Mouse (Mus musculus) C2C12 (cell line): ENCODE data around the gene Tmem144. TPM values are rescaled to one million over a fixed set of nuclear protein-coding genes. Genes with fewer than 3 reads are reported as not detected.
"Not testable (repeated sequence)": the region's sequence is repeated elsewhere in the genome, so short reads cannot be mapped to it uniquely, and the experiment has no call there.

ENCODE experiments used
- H3K27me3 ChIP-seq: one replicate; pipeline ENCODE4 v1.6.1; 2011; ENCODE audit not compliant: control insufficient read depth, insufficient read depth, insufficient read length
- H3K36me3 ChIP-seq: one replicate; pipeline ENCODE4 v1.6.1; 2011; ENCODE audit not compliant: control insufficient read depth, insufficient read depth
- H3K4me3 ChIP-seq: one replicate; pipeline ENCODE4 v1.5.1; 2011; ENCODE audit warnings: mild to moderate bottlenecking, control low read depth; ENCODE audit not compliant: poor library complexity, insufficient read depth, severe bottlenecking
- H3K79me2 ChIP-seq: one replicate; pipeline ENCODE4 v1.6.1; 2011; ENCODE audit not compliant: control insufficient read depth, insufficient read depth
- H3K79me3 ChIP-seq: one replicate; pipeline ENCODE4 v1.6.1; 2011; ENCODE audit warnings: low read depth, control low read depth
- H3ac ChIP-seq: one replicate; pipeline ENCODE3; 2011; ENCODE audit warnings: low read depth; ENCODE audit not compliant: control insufficient read depth, insufficient read length
- CEBPB ChIP-seq: IDR thresholded peaks from one replicate; pipeline ENCODE4 v1.6.1; 2011; ENCODE audit warnings: low read depth, mild to moderate bottlenecking, control low read depth, moderate library complexity
- CTCF ChIP-seq: IDR thresholded peaks from one replicate; pipeline ENCODE4 v1.5.1; 2011; ENCODE audit not compliant: control insufficient read depth, insufficient read depth, insufficient read length
- FOSL1 ChIP-seq: IDR thresholded peaks from one replicate; pipeline ENCODE4 v1.8.0; 2011; ENCODE audit warnings: mild to moderate bottlenecking, low read length; ENCODE audit not compliant: poor library complexity, insufficient read depth, severe bottlenecking
- MAX ChIP-seq: IDR thresholded peaks from one replicate; pipeline ENCODE4 v1.6.1; 2011; ENCODE audit warnings: mild to moderate bottlenecking, control low read depth
- MYOD1 ChIP-seq: IDR thresholded peaks from one replicate; pipeline ENCODE4 v1.6.1; 2011; ENCODE audit warnings: low read depth; ENCODE audit not compliant: control insufficient read depth, insufficient read length
- MYOG ChIP-seq: IDR thresholded peaks from one replicate; pipeline ENCODE4 v1.6.1; 2011; ENCODE audit not compliant: control insufficient read depth, insufficient read length; ENCODE audit errors: extremely low read depth
- USF1 ChIP-seq: IDR thresholded peaks from one replicate; pipeline ENCODE4 v1.6.1; 2011; ENCODE audit warnings: low read depth, mild to moderate bottlenecking, control low read depth, moderate library complexity
- polyA plus RNA-seq: library from polyadenylated mRNA; unstranded; fragments of >200 nt; fragmentation: generic; extraction: Trizol; gene quantifications from one replicate; pipeline ENCODE4 v1.2.1, GENCODE M21; 2012; ENCODE audit warnings: missing spikeins

The Tmem144 gene
- polyA plus RNA-seq, 1 experiment = 1.5 TPM

DNA sequence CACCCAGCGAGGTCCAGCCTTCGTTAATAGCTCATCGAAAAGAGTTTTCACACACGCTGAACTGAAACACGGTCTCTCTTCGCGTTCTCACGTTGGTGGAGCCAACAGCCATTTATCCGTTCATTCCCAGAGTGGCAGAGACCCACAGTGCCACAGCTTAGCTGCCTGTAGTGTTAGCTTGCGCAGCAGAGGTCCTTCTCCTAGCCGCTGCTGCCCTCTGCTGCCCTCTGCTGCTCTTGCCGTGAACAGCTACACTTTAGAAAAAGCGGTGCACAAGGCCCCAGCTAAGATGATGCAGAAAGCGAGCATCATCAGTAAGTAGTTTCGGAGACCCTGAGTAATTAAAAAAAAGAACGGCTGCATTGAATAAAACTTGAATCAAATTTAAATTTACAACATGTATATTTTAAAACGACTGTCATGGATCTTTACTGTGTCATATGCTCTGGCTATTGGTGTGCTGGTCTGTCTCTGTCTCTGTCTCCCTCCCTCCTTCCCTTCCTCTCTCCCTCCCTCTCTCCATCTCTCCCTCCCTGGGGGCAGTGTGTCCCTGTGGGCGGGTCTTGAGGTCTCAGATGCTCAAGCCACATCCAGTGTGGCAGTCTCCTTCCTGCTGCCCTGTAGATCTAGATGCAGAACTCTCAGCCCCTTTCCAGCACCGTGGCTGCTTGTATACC lies 38.6 kb downstream of the Tmem144 start:
- Histone ChIP-seq H3K4me3 (no peak overlapping the region), H3ac (no peak overlapping the region), H3K79me2 (no peaks in the 10 kb centered on the region), H3K27me3 (no peaks in the 10 kb centered on the region), H3K79me3 (no peaks in the 10 kb centered on the region), H3K36me3 (no peaks in the 10 kb centered on the region)
- TF ChIP-seq MYOG (no peak), CTCF (peak; percentile 64)

DNA sequence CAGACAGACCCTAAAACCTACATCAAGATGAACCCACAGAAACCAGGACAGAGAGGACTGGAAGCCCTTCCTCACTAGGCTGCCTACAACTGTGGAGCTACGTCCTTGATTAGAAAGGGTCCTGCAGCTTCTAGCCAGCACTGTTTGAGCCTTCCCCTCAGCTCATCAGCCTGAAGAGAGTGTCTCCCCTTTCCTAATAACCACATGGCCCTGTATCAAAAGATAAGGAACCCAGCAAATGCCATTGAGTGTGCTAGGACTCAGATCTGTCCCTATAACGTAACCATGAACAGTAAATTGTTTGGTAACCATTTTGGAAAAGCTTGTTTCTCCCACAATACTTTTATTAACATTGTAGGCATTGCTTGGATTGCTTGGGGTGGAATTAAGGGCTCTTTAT lies 40.5 kb downstream of the Tmem144 start:
- H3K79me3 ChIP-seq = no peaks in the 10 kb centered on the region
- H3K27me3 ChIP-seq = no peaks in the 10 kb centered on the region
- H3K36me3 ChIP-seq = no peaks in the 10 kb centered on the region
- H3K79me2 ChIP-seq = no peaks in the 10 kb centered on the region
- TF ChIP-seq MYOG = no peak
- no peak for TF ChIP-seq MYOD1
- no peak for TF ChIP-seq FOSL1
- TF ChIP-seq USF1 = no peak
- TF ChIP-seq CEBPB = no peak
- TF ChIP-seq CTCF = no peak
- TF ChIP-seq MAX = no peak
- no peak overlapping the region for H3K4me3 ChIP-seq
- H3ac ChIP-seq = no peak overlapping the region

DNA sequence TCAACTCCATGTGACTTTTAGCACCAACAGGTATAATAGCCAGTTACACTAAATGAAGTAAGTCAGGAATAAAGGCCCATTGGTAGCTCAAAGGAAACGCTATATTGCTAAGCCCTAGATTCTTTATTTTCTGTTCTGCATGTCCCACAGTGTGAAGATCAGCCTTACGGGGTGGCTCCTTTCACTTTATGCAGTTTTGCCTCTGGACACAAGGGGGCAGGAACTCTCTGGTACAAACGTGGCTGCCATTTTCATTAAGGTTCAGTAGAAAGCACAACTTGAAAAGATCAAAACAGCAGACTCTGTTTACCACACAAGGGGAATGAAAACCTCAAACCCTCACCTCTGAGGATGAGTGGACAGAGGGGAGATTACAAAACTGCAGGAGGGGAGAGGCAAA lies 40.9 kb downstream of the Tmem144 start:
- Histone ChIP-seq H3K79me3 (no peaks in the 10 kb centered on the region), H3K4me3 (no peak overlapping the region), H3K36me3 (no peaks in the 10 kb centered on the region), H3ac (no peak overlapping the region), H3K27me3 (no peaks in the 10 kb centered on the region), H3K79me2 (no peaks in the 10 kb centered on the region)
- no peak for TF ChIP-seq CEBPB
- no peak for TF ChIP-seq MYOD1
- TF ChIP-seq MYOG = no peak
- TF ChIP-seq CTCF = peak; percentile 4
- TF ChIP-seq MAX = no peak

DNA sequence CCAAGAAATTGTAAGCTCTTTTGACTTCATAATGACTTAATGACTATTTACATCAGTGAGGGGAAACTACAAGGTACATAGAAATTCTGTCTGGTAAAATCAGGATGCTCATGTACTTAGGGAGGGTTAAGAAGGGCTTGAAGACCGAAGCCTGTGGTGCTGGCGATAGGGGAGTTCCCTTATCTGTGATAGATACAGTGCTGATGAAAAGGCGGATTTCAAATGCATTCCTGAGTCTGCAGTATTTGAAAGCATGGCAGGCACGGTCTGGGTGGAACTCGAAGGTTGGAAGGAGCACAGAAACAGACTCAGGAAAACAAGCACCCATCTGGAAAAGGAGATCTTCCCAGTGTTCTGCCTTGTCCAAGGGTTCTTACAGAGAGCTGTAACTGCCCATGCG lies 42.0 kb downstream of the Tmem144 start:
- no peak for TF ChIP-seq FOSL1
- TF ChIP-seq MAX = no peak
- TF ChIP-seq USF1 = no peak
- no peak for TF ChIP-seq CEBPB
- TF ChIP-seq CTCF = no peak
- no peak for TF ChIP-seq MYOG
- no peak for TF ChIP-seq MYOD1

DNA sequence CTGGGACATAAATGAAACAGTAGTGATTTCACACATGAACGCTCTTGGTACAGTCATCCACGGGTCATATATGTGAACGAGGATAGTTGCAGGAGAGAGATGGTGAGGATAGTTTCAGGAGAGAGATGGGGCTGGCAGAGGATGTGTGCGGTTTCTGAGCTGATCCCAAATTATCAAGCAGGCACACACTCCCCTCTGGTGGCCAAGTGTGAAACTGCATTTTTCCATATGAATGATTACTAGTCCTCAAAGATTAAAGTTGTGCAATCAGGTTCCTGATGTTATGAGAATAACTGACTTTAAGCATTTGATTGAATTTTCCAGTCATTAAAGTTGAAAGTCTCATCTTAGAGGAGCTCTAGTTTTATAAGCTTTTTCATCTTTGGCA lies 43.4 kb downstream of the Tmem144 start:
- Histone ChIP-seq H3ac (no peak overlapping the region), H3K4me3 (no peak overlapping the region), H3K36me3 (no peaks in the 10 kb centered on the region), H3K27me3 (no peaks in the 10 kb centered on the region), H3K79me2 (no peaks in the 10 kb centered on the region), H3K79me3 (no peaks in the 10 kb centered on the region)
- peak; percentile 73 for TF ChIP-seq CEBPB
- TF ChIP-seq MYOG = no peak
- TF ChIP-seq MAX = no peak

More for the DNA sequence above, 42.0 kb downstream of the Tmem144 start:
- Histone ChIP-seq H3K36me3 (no peaks in the 10 kb centered on the region), H3K79me2 (no peaks in the 10 kb centered on the region), H3ac (no peak overlapping the region), H3K27me3 (no peaks in the 10 kb centered on the region), H3K4me3 (no peak overlapping the region), H3K79me3 (no peaks in the 10 kb centered on the region)

DNA sequence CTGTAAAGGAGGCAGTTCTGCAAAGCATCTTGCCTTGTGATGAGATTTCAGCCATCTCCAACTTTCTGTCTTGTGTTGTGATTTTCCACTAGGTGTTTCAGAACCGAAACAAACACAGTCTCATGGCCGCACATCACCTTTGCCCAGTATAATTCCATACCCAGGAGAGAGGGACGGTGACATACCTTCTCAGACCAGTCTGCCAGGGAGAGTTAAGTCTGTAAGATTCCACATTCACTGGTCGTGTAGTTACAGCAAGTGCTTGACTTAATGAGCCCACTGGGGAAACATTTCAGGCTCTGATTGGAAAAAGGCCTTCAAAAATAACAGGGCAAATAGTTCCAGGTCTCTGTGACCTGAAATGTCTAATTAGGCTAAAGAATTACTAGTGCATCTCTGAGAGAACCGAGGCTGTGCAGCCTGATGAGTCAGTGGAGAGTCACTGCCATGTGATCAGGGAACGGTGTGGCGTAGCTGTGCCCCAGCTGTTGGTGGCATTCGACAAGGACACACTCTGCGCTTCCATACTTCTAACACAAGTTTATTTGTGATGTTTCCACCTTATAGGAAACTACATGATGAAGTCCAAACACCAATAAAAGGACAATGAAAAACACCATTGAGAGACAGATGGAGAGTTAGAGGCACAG lies 43.9 kb downstream of the Tmem144 start:
- Histone ChIP-seq H3K36me3 (no peaks in the 10 kb centered on the region), H3K27me3 (no peaks in the 10 kb centered on the region), H3K79me2 (no peaks in the 10 kb centered on the region), H3ac (no peak overlapping the region), H3K79me3 (no peaks in the 10 kb centered on the region), H3K4me3 (no peak overlapping the region)
- TF ChIP-seq CEBPB = no peak
- peak; percentile 75 for TF ChIP-seq USF1
- TF ChIP-seq MYOD1 = peak; percentile 61

DNA sequence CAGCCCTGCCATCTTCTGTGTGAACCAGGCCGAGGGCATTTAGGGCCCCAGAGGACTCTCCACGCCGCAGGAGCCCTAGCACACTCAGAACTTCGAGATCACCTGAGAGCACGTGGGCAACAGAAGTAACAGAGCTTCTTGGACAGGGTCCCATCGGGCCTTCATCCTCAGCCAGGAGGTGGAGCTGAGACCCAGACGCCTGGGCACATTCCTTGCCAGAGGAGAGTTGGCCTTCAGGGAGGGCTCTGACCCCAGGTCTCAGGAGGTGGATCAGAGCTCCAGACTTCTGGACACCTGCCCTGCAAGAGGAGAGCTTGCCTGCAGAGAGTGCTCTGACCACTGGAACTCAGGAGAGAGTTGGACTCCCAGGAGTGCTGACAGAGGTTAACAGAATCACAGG lies 51.8 kb downstream of the Tmem144 start:
- H3K27me3 ChIP-seq, H3K36me3 ChIP-seq, H3K4me3 ChIP-seq, H3K79me3 ChIP-seq, H3K79me2 ChIP-seq, H3ac ChIP-seq: not testable (repeated sequence)
